Mouse (Mus musculus) hematopoietic multipotent progenitor cell, adult 10-12 weeks (in vitro differentiated cells): ENCODE data around the gene Asb16. TPM values are rescaled to one million over a fixed set of nuclear protein-coding genes. Genes with fewer than 3 reads are reported as not detected.

Experiments used
- polyA plus RNA-seq: library from polyadenylated mRNA; stranded (reverse); fragments of >175 nt; gene quantifications from 2 replicates; pipeline ENCODE4 v1.2.3, GENCODE M21; 2012; ENCODE audit warnings: low replicate concordance

Gene Asb16
- 0.11 TPM in 1 of 2 replicates, not detected in the other for polyA plus RNA-seq

GRCm38 (mm10) chr11:102268520-102269244 lies at the start of gene Asb16:
Gene Asb16, plus strand, starts transcription at chr11:102268743.

GRCm38 (mm10) chr11:102230006-102230741 lies 38.4 kb upstream of the Asb16 start, which contains the start of gene Hdac5:
Gene Hdac5, minus strand, starts transcription at chr11:102230166.

GRCm38 (mm10) chr11:102248630-102249230 lies 19.8 kb upstream of the Asb16 start, which contains the start of gene BC030867:
Gene BC030867, plus strand, starts transcription at chr11:102248882.

GRCm38 (mm10) chr11:102284501-102285094 lies 16.1 kb downstream of the Asb16 start, which contains the start of gene Tmub2:
Gene Tmub2, plus strand, starts transcription at chr11:102284931.

GRCm38 (mm10) chr11:102296491-102297472 lies 28.2 kb downstream of the Asb16 start, which contains the start of gene Atxn7l3:
Gene Atxn7l3, minus strand, starts transcription at chr11:102296631.

GRCm38 (mm10) chr11:102319410-102319792 lies 50.9 kb downstream of the Asb16 start, which contains the start of gene Ubtf:
Gene Ubtf, minus strand, starts transcription at chr11:102319742.

Other genes starting within 250 kb of the Asb16 start
- 0.05 and 0.06 TPM in 2 replicates for gene Mpp3, start 240.3 kb upstream of the Asb16 start, polyA plus RNA-seq
- gene Cd300lg, start 227.2 kb upstream of the Asb16 start, polyA plus RNA-seq = 0.97 and 1.6 TPM in 2 replicates
- gene Mpp2, start 180.2 kb upstream of the Asb16 start, polyA plus RNA-seq = 1.7 and 6.2 TPM in 2 replicates
- not detected in 2 replicates for gene Ppy, start 167.4 kb upstream of the Asb16 start, polyA plus RNA-seq
- gene Pyy, start 160.9 kb upstream of the Asb16 start, polyA plus RNA-seq = not detected in 2 replicates
- 0.45 TPM in 1 of 2 replicates, not detected in the other for gene Nags, start 123.2 kb upstream of the Asb16 start, polyA plus RNA-seq
- gene Tmem101, start 112.3 kb upstream of the Asb16 start, polyA plus RNA-seq = 4.5 and 9.7 TPM in 2 replicates
- gene Lsm12, start 83.4 kb upstream of the Asb16 start, polyA plus RNA-seq = 80.7 and 88.6 TPM in 2 replicates
- gene G6pc3, start 79.1 kb upstream of the Asb16 start, polyA plus RNA-seq = 19.6 and 22.2 TPM in 2 replicates
- 125 and 273 TPM in 2 replicates for gene Hdac5, start 38.6 kb upstream of the Asb16 start, polyA plus RNA-seq
- gene BC030867, start 19.9 kb upstream of the Asb16 start, polyA plus RNA-seq = 0.09 and 1.5 TPM in 2 replicates
- 53.7 and 63.0 TPM in 2 replicates for gene Tmub2, start 16.2 kb downstream of the Asb16 start, polyA plus RNA-seq
- 76.6 and 104 TPM in 2 replicates for gene Atxn7l3, start 27.9 kb downstream of the Asb16 start, polyA plus RNA-seq
- gene Ubtf, start 51.0 kb downstream of the Asb16 start, polyA plus RNA-seq = 95.4 and 155 TPM in 2 replicates
- 8.9 and 573 TPM in 2 replicates for gene Slc4a1, start 97.5 kb downstream of the Asb16 start, polyA plus RNA-seq
- gene Rundc3a, start 124.7 kb downstream of the Asb16 start, polyA plus RNA-seq = 9.0 and 32.0 TPM in 2 replicates
- gene Slc25a39, start 139.2 kb downstream of the Asb16 start, polyA plus RNA-seq = 108 and 335 TPM in 2 replicates
- gene Grn, start 161.6 kb downstream of the Asb16 start, polyA plus RNA-seq = 128 and 131 TPM in 2 replicates
- gene Fam171a2, start 178.9 kb downstream of the Asb16 start, polyA plus RNA-seq = 0.61 and 0.83 TPM in 2 replicates
- 9.0 TPM in 2 replicates for gene Itga2b, start 201.4 kb downstream of the Asb16 start, polyA plus RNA-seq